Mouse (Mus musculus) cerebellum, adult 8-10 months (tissue): Measurements from ENCODE around the gene Unc5c.

Experiments
- DNase-seq: peaks from one replicate; pipeline ENCODE4 v3.0.0; 2022

The Unc5c gene

DNA sequence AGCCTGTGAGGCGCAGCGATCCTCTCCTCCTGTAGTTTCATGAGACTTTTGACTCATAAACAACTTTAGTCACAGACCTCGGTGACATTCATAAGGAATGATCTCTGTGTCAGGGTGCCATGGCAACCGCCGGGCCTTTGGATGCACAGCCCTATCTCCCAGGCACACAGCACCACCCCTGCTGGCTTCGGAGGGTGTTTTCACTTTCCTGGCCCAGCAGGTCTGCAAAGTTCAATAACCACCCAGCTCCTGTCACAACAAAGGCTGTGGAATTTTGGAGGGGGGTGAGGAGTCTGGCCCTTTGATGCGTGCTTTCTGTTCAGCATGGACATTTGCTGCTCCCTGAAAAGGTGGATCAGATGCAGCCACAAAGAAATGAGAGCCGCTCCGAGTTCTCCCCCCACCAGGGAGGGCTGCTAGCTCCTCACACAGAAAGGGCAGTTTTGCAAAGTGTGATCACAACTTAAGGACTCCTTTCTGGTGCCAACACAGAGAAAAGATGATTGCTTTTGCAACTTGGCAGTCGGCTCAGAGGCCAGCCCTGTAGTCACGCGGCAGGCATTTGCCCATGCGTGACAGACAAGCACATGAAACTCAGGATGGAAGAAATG is 354.4 kb downstream of the Unc5c start:
- no peak for DNase-seq

DNA sequence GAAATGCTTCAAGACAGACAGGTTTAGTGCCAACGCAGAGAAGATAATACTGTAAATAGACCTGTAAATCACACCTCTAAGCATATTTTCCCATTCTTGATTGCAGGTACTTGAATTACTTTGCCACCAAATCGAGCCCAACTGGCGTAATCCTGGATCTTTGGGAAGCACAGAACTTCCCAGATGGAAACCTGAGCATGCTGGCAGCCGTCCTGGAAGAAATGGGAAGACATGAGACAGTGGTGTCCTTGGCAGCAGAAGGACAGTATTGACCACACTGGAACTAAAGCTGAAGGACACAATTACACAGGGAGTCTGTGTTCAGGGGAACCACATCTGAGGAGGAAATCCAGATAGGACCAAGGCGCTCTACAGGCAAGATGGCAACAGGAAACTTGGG is 363.3 kb downstream of the Unc5c start:
- no peak for DNase-seq

DNA sequence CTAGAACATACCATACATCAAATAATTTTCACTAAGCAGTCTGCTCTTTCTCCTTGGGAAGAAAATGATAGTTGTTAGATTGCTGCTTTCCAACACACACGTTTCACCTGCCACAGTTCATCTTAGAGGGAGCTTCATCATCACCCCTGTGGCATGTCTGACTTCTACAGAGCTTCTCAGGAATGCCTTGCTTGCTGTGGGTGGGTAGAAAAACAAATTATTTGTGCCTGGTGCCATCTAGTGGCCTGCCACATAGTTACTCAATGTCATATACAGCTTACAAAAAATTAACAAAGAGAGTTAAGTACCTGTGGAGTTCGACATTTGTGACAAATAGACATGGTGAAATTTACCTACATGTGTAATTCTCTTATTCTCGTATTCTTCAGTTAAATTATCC is 366.1 kb downstream of the Unc5c start:
- peak; percentile 80 for DNase-seq

DNA sequence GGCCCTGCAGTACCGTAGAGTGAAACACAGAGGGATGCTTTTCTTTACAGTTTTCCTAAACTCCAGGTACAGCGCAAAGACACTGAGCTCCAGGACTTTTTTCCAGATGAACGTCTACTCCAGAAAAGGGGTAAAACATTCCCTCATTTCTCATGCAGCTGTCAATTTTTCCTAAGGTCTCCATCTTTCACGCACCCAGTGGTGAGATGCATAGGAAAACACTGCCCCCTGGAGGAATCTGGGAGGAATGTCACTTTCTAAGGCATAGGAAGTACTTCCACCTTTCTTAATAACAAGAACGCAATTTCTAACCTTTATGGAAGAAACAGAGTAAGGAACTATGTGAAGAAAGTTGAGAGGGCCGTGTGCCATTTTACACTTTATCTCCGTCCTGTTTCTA is 373.8 kb downstream of the Unc5c start:
- DNase-seq = peak; percentile 53

DNA sequence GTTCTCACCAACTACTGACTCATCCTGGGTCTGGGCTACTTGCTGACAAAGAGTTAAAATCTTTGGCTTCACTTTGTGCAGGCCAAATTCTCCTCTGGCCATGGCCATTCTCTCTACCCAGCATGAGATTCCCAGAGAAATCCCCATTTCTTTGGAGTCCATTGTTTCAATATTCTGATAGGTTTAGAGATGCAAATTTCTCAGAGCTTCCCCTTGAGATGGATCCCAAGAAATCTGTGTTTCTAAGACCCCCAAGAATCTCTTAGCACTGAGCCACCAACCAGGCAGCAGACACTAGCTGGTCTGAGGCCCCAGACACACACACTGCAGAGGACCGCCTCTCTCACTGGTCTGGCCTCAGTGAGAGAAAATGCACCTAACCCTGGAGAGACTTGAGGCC is 384.2 kb downstream of the Unc5c start:
- DNase-seq = no peak

DNA sequence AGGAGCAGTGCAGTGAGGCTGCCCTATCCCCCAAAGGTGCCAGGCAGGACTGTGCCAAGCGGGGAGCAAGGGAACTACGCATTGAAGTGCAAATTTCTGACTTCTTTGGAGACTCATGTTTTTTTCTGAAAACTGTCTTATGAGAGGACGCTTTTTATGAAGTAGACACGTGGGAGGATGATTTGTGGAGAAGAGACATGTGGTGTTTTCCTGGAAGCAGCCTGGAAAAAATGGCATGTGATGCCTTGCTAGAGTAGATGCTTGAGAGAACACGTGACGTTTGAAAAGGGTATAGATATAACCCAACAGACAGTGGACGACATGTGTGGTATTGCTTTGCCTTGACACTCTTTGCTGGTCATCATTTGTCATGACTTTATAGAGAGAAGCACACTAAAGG is 385.1 kb downstream of the Unc5c start:
- DNase-seq = no peak

DNA sequence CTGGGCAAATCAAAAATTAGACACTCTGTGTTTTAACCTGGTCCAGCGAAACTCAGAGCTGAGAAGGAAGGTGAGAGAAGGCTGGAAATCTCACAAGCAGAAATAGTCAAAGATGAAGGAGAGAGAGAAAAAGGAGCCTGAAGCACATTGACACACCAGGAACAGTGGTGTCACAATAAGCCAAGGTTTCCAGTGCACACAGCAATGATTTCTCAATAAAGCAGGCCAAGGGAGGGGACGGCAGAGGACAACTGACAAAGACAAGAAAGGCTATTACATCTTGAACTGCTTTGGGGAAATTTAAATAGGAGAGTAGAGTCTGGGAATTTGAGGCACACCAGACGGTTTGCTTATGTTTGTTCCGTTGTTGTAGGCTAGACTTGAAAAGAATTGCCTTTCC is 389.3 kb downstream of the Unc5c start:
- no peak for DNase-seq

DNA sequence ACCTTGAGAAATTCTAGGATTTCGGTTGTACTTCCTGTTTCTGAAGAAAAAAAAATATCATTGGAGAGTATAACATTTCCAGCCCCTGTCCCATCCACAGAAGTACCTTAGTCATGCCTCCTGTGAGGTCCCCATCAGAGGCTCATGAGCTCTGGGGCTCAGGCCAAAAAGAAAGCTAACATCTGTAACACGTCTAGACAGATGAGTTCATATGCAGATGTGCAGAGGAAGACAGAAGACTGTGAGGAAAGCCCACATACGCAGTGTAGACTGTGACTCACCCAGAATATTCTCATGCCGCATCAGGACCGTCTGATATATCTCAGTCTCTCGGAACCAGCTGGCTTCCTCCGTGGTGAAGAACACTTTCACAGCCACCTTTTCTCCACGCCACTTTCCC is 392.1 kb downstream of the Unc5c start:
- no peak for DNase-seq

DNA sequence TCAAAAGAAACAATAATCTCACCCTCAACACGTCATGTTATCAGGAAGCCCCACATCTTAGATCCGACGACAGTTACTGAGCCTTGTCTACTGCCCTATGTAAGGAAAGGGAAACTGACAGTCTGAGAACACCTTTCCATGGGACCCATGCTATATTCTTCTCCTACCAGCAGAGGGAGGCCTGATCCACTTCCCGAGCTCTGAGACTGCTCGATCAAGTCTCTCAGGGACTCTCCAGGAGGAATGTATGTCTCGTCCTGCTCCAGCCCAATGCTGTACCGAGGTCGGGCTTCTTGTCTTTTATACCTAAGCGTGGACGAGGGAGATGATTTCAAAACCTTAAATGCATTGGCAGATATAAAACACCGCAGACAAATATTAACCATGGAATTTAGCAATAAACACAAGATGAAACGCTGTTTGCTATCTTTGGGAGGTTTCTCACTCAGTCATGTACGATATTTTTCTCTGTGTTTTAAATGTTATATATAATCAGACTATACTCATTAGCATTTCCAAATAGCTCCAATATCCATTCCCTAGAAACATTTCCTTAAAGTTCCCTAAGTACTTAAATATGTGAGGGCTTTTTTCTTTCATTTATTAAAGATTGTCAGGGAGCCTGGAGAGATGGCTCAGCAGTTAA is 397.9 kb downstream of the Unc5c start:
- DNase-seq = peak; percentile 31

DNA sequence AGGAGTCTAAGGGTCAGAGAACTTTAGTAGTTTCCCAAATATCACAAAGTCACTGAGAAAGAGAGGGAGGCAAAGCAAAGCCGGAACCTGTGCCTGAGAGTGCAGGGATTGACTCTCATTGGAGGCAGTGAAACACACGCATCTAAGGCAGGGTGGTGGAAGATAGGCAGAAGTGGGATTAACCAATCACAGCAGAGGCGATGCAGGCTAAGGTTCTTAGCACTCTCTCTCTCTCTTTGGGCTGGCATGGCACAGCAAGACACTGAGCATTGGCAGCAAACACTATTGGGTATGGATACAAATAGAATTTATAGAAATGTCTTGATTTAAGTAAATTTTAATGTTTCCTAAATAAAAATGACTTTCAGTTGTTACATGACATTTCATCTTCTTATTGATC is 406.8 kb downstream of the Unc5c start:
- DNase-seq = no peak

DNA sequence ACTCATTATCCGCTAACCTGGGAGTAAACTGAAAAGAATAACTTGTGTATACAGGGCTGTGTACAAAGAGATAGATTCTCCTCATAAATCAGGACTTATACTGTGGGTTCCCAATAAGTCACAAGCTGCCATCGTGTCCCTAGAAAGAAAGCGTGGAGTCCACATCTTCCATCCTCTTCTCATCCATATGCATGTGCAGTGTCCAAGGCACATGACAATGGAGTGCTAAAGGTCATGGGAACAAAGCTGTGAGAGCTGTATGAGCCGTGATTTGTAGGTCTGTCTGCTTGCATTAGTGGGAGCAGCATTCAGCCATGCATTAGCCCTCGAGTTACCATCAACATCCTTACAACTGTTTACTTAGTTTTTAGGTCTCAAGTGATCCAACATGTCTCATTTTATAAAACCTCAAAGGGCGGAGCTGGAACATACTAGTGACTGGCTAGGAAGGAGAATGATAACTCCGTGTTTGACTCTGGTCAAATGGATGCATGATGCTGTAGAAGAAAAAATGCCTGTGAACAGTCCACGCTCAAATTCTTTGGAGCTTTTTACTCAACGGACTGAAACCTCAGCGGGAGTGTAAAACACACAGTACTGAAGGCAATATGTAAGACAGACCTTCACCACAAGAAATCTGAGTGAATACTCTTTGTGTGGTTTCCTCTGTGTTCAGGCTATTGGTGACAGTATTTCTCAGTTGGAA is 407.5 kb downstream of the Unc5c start:
- DNase-seq = no peak

DNA sequence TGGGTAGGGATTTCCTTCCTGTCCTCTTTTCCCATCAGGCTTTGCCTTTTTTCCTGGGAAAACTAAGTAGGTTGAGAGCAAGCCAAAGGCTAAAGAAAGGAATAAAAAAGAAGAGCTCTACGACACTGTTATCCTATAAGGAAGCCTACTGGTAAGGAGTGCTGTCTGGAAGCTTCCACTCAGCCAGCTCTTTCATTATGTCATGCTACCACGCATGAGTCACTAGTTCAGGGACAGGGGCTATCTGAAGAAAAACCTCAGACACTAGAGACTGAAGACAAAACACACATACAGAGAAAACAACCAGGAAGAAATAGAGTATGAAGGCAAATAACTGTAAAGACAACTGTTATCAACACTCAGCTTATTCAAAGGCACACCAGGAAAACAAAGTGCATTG is 417.5 kb downstream of the Unc5c start:
- DNase-seq = no peak

DNA sequence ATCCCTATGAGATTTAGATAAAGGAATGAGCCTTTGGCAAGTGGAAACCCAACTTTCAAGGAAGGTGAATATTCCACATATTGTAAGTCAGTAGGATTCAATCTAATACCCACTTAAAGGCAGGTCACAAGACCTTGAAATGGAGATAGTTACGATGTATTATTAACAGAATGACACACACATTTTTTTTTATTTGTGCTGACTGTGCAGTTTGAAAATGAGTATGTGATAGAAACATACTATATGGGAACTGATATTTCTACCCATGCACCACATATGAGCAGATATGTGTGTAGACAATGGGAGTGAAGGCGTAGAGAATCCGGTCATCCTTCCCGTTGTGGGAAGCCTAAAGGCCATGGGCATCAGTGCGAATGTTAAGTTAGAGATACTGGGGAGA is 419.2 kb downstream of the Unc5c start:
- DNase-seq = no peak
